Mouse (Mus musculus) kidney, postnatal 0 days (tissue): ENCODE measurements around the gene Ppp6c. TPM values are rescaled to one million over a fixed set of nuclear protein-coding genes. Genes with fewer than 3 reads are reported as not detected.

Experiments
- ATAC-seq: fragments of 200-750 bp; cut with Nextera tagmentation; replicated peaks from 2 replicates; pipeline ENCODE4 v1.8.0; 2017; ENCODE audit warnings: low read depth, moderate number of reproducible peaks, moderate TSS enrichment, moderate library complexity; ENCODE audit not compliant: low FRiP score
- DNase-seq: peaks from one replicate; pipeline ENCODE4 v3.0.0-alpha.2; 2016; ENCODE audit warnings: low spot score
- H3K27ac ChIP-seq: fragments of 300-500 bp; sonication (generic); 2 replicates; pipeline ENCODE4 v1.5.1; 2014; ENCODE audit warnings: mild to moderate bottlenecking
- H3K27me3 ChIP-seq: fragments of 300-500 bp; sonication (generic); 2 replicates; pipeline ENCODE4 v1.6.1; 2014; ENCODE audit warnings: low read length, mixed read lengths; ENCODE audit not compliant: insufficient read depth
- H3K36me3 ChIP-seq: fragments of 300-500 bp; sonication (generic); 2 replicates; pipeline ENCODE4 v1.6.1; 2014; ENCODE audit warnings: low read length, mixed read lengths; ENCODE audit not compliant: insufficient read depth
- H3K4me1 ChIP-seq: fragments of 300-500 bp; sonication (generic); replicated peaks from 2 replicates; pipeline ENCODE4 v1.6.1; 2014; ENCODE audit warnings: antibody characterized with exemption, low read length, mixed read lengths; ENCODE audit not compliant: insufficient read depth
- H3K4me2 ChIP-seq: fragments of 300-500 bp; sonication (generic); 2 replicates; pipeline ENCODE4 v1.6.1; 2014; ENCODE audit warnings: mild to moderate bottlenecking, low read length, moderate library complexity, mixed read lengths
- H3K4me3 ChIP-seq: fragments of 300-500 bp; sonication (generic); replicated peaks from 2 replicates; pipeline ENCODE4 v1.5.1; 2014; ENCODE audit warnings: low read depth, low read length
- H3K9ac ChIP-seq: fragments of 300-500 bp; sonication (generic); 2 replicates; pipeline ENCODE4 v1.6.1; 2014; ENCODE audit warnings: low read depth, low read length
- H3K9me3 ChIP-seq: fragments of 300-500 bp; sonication (generic); replicated peaks from 2 replicates; pipeline ENCODE4 v1.6.1; 2016; ENCODE audit warnings: low read length, inconsistent platforms, mixed read lengths
- CTCF ChIP-seq: IDR thresholded peaks from 2 replicates; pipeline ENCODE4 v1.5.1; 2016; ENCODE audit warnings: antibody characterized with exemption, low read depth, mild to moderate bottlenecking, moderate library complexity
- WGBS: fragments of 180-500 bp; shearing (Covaris S2); extraction: QIAGEN DNeasy Blood & Tissue Kit; methylation state at CpG from one replicate; pipeline ENCODE4 v1.1.7; 2014; 5-methylcytosine and 5-hydroxymethylcytosine counted together
- polyA plus RNA-seq: library from polyadenylated mRNA; unstranded; fragments of >200 nt; fragmentation: Nextera tagmentation; extraction: Ambion mirVana; gene quantifications from 2 replicates; pipeline ENCODE4 v1.2.1, GENCODE M21; 2015

Gene Ppp6c
- polyA plus RNA-seq, 1 experiment from 2014 or later: 81.1 TPM

DNA sequence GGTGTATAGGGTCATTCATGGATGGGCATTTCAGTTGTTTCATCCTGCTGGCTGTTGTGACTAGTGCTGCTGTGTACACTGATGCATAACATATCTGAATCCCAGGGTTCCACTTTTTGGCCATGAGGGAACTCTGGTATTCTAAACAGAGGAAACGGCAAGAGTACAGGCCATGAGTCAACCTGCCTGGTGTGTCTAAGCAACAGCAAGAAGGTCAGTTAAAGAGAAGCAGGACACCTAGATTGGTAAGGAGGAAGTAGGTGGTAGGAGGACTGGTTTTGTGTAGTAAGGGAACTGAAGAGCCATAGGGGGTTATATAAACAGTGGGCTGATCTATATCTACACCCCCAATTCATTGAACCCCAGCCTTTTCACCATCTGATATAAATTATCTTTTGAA lies 69.4 kb downstream of the Ppp6c start:
- H3K9me3 ChIP-seq: no peaks in the 10 kb centered on the region
- WGBS: 58% methylated on average over 1 of the region's 1 CpGs
- DNase-seq (no peak), ATAC-seq (no peak)
- no peaks in the 10 kb centered on the region for H3K4me1 ChIP-seq
- H3K36me3 ChIP-seq: no peaks in the 10 kb centered on the region
- no peaks in the 10 kb centered on the region for H3K27me3 ChIP-seq
- no peak for TF ChIP-seq CTCF
- H3K27ac ChIP-seq: no peak overlapping the region
- no peak overlapping the region for H3K9ac ChIP-seq
- H3K4me3 ChIP-seq: no peak overlapping the region
- H3K4me2 ChIP-seq: no peak overlapping the region

DNA sequence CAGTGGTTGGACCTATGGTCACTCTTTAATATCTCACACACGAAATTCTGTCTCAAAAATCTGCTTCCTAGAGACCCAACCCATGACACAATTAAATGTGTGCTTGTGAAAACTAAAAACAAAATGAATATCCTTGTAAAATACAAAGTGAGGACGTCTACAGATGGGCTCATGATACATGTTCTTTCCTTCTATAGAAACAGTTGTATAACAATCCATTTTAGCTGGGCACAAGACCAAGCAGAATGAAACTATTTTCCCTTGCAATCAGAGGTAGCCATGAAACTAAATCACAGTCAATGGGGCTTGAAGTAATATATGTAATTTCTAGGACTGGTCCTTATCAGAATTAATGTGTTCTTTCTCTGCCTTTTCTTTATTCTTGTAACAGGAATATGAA lies 75.3 kb downstream of the Ppp6c start:
- Histone ChIP-seq H3K4me1 (no peaks in the 10 kb centered on the region), H3K27me3 (no peaks in the 10 kb centered on the region), H3K4me2 (no peak overlapping the region), H3K36me3 (no peaks in the 10 kb centered on the region), H3K9me3 (no peaks in the 10 kb centered on the region), H3K9ac (no peak overlapping the region), H3K27ac (no peak overlapping the region), H3K4me3 (no peak overlapping the region)
- TF ChIP-seq CTCF: no peak
- ATAC-seq: no peak
- no peak for DNase-seq
- WGBS: 70% methylated on average over 2 of the region's 2 CpGs

DNA sequence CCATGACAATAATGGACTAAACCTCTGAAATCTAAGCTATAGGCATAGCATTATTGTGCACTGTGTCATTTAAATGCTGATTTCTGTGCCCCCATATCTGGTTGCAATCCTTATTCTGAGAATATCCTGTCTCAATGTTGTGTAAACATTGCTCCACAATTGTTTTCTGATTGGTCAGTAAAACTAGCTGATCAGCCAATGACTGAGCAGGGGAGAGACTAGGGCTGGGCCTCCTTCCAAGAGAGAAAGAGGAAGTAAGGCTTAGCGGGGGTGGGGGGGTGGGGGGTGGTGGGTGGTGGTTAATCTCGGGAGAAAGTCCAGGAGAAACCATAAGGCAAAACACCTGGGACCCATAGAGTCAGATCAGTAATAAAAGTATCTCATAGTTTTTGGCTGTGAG lies 78.2 kb downstream of the Ppp6c start:
- 44% methylated on average over 2 of the region's 2 CpGs for WGBS
- ATAC-seq: no peak

DNA sequence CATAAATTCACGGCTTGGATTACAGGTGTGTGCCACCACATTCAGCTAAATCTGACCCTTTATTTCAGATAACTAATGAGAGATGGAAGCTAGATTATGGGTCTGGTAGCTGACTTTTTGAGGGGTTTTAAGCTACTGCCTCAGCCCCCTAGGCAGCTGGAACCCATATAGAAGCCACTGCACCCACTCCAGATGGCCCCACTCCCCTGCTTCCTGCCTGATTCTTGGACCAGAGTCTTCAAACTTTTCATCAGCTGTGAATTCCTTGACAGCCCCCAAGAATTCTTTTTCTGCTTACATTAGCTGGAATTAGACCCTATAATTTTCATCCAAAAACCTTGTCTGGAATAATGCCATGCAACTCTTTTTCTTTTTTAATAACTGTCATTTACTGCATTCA lies 79.8 kb downstream of the Ppp6c start:
- ATAC-seq (no peak), DNase-seq (peak; percentile 11)
- H3K9ac ChIP-seq: no peak overlapping the region
- H3K27ac ChIP-seq: no peak overlapping the region
- TF ChIP-seq CTCF: no peak
- no peaks in the 10 kb centered on the region for H3K27me3 ChIP-seq
- 86% methylated on average over 1 of the region's 1 CpGs for WGBS
- H3K36me3 ChIP-seq: no peaks in the 10 kb centered on the region
- no peaks in the 10 kb centered on the region for H3K9me3 ChIP-seq
- H3K4me1 ChIP-seq: no peaks in the 10 kb centered on the region
- H3K4me2 ChIP-seq: no peak overlapping the region
- H3K4me3 ChIP-seq: no peak overlapping the region

More for the DNA sequence above, 78.2 kb downstream of the Ppp6c start:
- no peaks in the 10 kb centered on the region for H3K4me1 ChIP-seq
- H3K4me2 ChIP-seq: no peak overlapping the region
- no peaks in the 10 kb centered on the region for H3K27me3 ChIP-seq
- no peaks in the 10 kb centered on the region for H3K36me3 ChIP-seq
- no peak overlapping the region for H3K4me3 ChIP-seq
- H3K27ac ChIP-seq: no peak overlapping the region
- no peaks in the 10 kb centered on the region for H3K9me3 ChIP-seq
- DNase-seq: no peak
- H3K9ac ChIP-seq: no peak overlapping the region
- TF ChIP-seq CTCF: no peak

Other genes with a start within 250 kb of the Ppp6c start
- gene Wdr38, start 229.0 kb downstream of the Ppp6c start, polyA plus RNA-seq: 1.5 and 1.6 TPM in 2 replicates
- gene Arpc5l, start 221.1 kb downstream of the Ppp6c start, polyA plus RNA-seq: 133 and 135 TPM in 2 replicates
- gene Rpl35, start 220.8 kb downstream of the Ppp6c start, polyA plus RNA-seq: 1,056 and 1,199 TPM in 2 replicates
- 26.3 and 28.7 TPM in 2 replicates for gene Golga1, start 160.9 kb downstream of the Ppp6c start, polyA plus RNA-seq
- 5.4 and 6.7 TPM in 2 replicates for gene Scai, start 35.7 kb downstream of the Ppp6c start, polyA plus RNA-seq